Mouse (Mus musculus): ENCODE results near the gene Gm21987.
A peak's percentile ranks its signal among the peaks of the same experiment; 100 is the strongest.

DNA sequence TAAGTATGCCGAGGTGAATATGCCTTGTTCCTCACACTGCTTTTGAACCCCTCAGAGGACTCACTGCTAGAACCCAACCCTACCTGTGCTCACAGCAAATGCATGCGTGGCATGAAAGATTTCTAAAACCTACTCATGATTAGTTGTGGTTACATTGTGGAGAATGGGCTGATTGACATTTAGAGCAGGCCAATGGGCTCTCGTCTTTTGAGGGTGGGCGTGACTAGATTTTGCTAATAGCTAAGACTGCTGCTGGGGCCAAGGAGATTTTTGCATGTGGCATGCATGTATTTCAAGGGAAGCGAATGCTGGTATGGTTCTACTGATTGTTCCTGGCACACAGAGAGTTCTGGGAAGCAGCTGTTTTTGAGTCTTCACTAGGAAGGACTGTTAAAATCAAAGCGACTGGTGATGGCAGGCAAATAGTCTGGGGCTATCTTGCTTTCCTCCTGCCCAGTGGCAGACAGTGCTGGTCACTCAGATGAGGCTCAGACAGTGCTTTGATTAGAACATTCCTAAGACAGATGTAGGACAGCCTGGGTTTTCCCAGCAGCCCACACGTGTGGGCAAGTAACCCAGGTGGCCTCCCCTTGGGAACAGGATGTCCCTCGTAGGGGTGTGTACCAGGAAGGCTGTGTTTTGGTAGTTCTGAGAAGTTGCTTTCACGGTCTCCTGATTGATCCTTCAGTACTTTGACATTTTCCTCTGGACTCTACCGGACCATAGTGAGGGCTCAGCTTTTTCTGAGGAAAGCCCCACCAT is 27.7 kb downstream of the Gm21987 start:
- TF ChIP-seq CTCF (conservative IDR thresholded peaks at IDR 0.05 in 1 of 2, IDR thresholded peaks at IDR 0.05 in 1 of 2; ENCODE audit: low read depth in 2 of 2, low read length in 2 of 2) (no peak), HCFC1 (IDR thresholded peaks at IDR 0.05; ENCODE audit: low read depth, low read length) (0 out of 2 replicates have a peak, but pooled peaks have one; percentile 6), POLR2A (IDR thresholded peaks at IDR 0.05; ENCODE audit: low read depth, low read length) (no peak)

All from CH12.LX (cell line).